Mouse (Mus musculus) embryonic facial prominence, embryonic 15.5 days (tissue): Measurements from ENCODE around the gene Olfr1291-ps1. TPM values are rescaled to one million over a fixed set of nuclear protein-coding genes. Genes with fewer than 3 reads are reported as not detected.

Experiments used
- ATAC-seq: fragments of 200-750 bp; cut with Nextera tagmentation; 2 replicates; pipeline ENCODE4 v1.8.0; 2017; ENCODE audit warnings: low read depth, moderate TSS enrichment; ENCODE audit not compliant: insufficient number of reproducible peaks, low FRiP score, low TSS enrichment
- H3K27ac ChIP-seq: fragments of 300-500 bp; sonication (generic); replicated peaks from 2 replicates; pipeline ENCODE4 v1.5.1; 2015; ENCODE audit warnings: mild to moderate bottlenecking, inconsistent platforms
- H3K27me3 ChIP-seq: fragments of 300-500 bp; sonication (generic); 2 replicates; pipeline ENCODE4 v1.6.1; 2015; ENCODE audit warnings: inconsistent platforms
- H3K36me3 ChIP-seq: fragments of 300-500 bp; sonication (generic); 2 replicates; pipeline ENCODE4 v1.6.1; 2015; ENCODE audit warnings: mild to moderate bottlenecking, inconsistent platforms
- H3K4me1 ChIP-seq: fragments of 300-500 bp; sonication (generic); 2 replicates; pipeline ENCODE4 v1.6.1; 2015; ENCODE audit warnings: inconsistent platforms
- H3K4me2 ChIP-seq: fragments of 300-500 bp; sonication (generic); replicated peaks from 2 replicates; pipeline ENCODE4 v1.6.1; 2015; ENCODE audit warnings: mild to moderate bottlenecking, inconsistent platforms
- H3K4me3 ChIP-seq: fragments of 300-500 bp; sonication (generic); replicated peaks from 2 replicates; pipeline ENCODE4 v1.5.1; 2015; ENCODE audit warnings: mild to moderate bottlenecking, inconsistent platforms
- H3K9ac ChIP-seq: fragments of 300-500 bp; sonication (generic); 2 replicates; pipeline ENCODE4 v1.6.1; 2015; ENCODE audit warnings: inconsistent platforms
- H3K9me3 ChIP-seq: fragments of 300-500 bp; sonication (generic); replicated peaks from 2 replicates; pipeline ENCODE4 v1.6.1; 2016; ENCODE audit warnings: inconsistent platforms
- WGBS: fragments of 180-500 bp; shearing (Covaris S2); methylation state at CpG from one replicate; pipeline ENCODE4 v1.1.7; 2015; 5-methylcytosine and 5-hydroxymethylcytosine counted together
- polyA plus RNA-seq: library from polyadenylated mRNA; unstranded; fragments of >200 nt; fragmentation: Nextera tagmentation; extraction: Ambion mirVana; gene quantifications from 2 replicates; pipeline ENCODE4 v1.2.1, GENCODE M21; 2015

The Olfr1291-ps1 gene
- 0.04 TPM in 1 of 2 replicates, not detected in the other for polyA plus RNA-seq

DNA sequence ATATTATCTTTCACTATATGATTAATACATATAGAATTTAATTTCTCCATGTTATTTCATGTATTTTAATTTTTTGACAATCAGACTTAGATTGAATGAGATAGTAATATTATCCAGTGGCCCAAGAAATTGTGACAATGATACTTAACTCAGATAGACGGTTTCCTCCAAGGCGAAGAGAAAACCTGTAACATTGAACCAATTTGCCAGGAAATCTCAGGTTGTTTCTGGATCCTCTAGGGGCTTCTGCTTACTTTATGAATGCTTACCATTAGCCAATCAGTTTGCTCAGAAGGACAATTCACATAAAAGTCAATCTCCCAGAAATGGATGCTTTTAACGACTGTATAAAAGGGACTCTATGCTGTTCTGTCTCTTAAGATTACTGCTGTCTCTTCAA lies at the start of gene Olfr1291-ps1:
Gene Olfr1291-ps1 (plus strand): TSS at position 301 of the 400 bp plus-strand sequence.
- no peaks in the 10 kb centered on the region for H3K36me3 ChIP-seq
- H3K4me3 ChIP-seq = no peak within 1 kb of the TSS
- H3K27ac ChIP-seq = no peak within 1 kb of the TSS
- WGBS = 83% methylated on average over 3 of the region's 3 CpGs
- no peaks in the 10 kb centered on the region for H3K27me3 ChIP-seq
- H3K9me3 ChIP-seq = no peaks in the 10 kb centered on the region
- no peak within 1 kb of the TSS for H3K9ac ChIP-seq
- no peak for ATAC-seq
- H3K4me2 ChIP-seq = no peak within 1 kb of the TSS
- H3K4me1 ChIP-seq = no peaks in the 10 kb centered on the region

DNA sequence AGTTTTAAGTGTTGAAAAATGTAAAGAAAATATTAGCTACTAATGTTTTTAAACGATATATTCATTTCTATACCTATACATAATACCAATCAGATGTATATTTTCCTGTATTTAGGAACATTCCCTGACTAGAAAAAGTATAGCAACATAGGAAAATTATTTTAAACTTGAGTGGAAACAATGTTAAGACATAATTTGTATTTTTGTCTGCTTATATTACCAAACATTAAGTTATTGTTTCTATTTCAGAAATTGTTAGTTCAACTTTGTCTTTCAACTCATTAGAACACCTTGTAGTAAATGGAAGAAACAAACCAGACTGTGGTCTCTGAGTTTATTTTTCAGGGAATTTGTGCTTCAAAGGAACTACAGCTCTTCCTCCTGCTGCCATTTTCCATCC lies 48.1 kb upstream of the Olfr1291-ps1 start, which contains the start of gene Olfr1287:
Gene Olfr1287 (plus strand): TSS at position 301 of the 400 bp plus-strand sequence.
- Histone ChIP-seq H3K4me2 (no peak within 1 kb of the TSS), H3K4me1 (no peaks in the 10 kb centered on the region), H3K27ac (no peak within 1 kb of the TSS), H3K9me3 (no peaks in the 10 kb centered on the region), H3K9ac (no peak within 1 kb of the TSS), H3K36me3 (no peaks in the 10 kb centered on the region), H3K4me3 (no peak within 1 kb of the TSS), H3K27me3 (no peaks in the 10 kb centered on the region)
- 78% methylated on average over 1 of the region's 1 CpGs for WGBS
- ATAC-seq = no peak

DNA sequence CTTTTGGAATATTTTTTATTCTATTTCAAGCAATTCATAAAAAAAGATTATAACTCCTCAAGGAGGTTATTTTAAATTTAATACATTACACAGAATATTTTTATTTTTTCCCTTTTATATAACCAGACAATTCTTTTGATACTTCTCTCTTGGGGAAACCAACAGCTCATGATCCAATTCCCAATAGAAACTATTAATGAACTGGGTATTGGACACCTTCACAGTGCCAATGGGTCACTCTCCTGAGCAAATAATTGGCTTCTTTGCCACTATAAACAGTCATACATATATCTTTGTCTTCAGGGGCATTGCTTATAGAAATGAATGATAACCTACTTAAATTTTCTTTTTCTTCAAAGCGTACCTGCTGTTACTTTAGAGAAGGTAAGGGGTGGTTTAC lies 23.2 kb upstream of the Olfr1291-ps1 start, which contains the start of gene Olfr1288:
Gene Olfr1288 (plus strand): TSS at position 301 of the 400 bp plus-strand sequence.
- whole genome bisulfite sequencing = 89% methylated on average over 1 of the region's 1 CpGs

DNA sequence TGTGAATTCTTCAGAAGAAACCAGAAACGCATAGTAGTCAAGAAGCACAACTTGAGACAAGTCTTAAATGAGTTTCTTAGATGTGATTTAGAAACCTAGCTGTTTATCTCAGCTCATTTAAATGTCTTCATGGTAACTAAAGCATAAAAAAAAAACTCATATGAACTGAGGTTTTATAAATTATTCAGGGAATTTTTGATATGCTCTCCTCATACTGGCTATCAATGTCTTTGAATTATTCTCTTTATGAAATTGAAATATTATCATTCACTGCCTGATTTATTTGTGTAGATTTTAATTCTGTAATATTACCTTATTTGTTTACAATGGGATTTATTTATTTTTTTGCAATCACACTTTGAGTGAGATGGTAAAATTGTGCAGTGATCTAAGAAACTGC lies 16.5 kb upstream of the Olfr1291-ps1 start, which contains the start of gene Olfr1289:
Gene Olfr1289 (plus strand): TSS at position 301 of the 400 bp plus-strand sequence.
- Histone ChIP-seq H3K4me2 (no peak within 1 kb of the TSS), H3K27ac (no peak within 1 kb of the TSS), H3K36me3 (no peaks in the 10 kb centered on the region), H3K4me3 (no peak within 1 kb of the TSS), H3K9ac (no peak within 1 kb of the TSS), H3K27me3 (no peaks in the 10 kb centered on the region), H3K4me1 (no peaks in the 10 kb centered on the region), H3K9me3 (no peaks in the 10 kb centered on the region)
- WGBS = 69% methylated on average over 1 of the region's 1 CpGs
- no peak for ATAC-seq

More for the DNA sequence above, 23.2 kb upstream of the Olfr1291-ps1 start, which contains the start of gene Olfr1288:
- no peaks in the 10 kb centered on the region for H3K4me1 ChIP-seq
- H3K27ac ChIP-seq = no peak within 1 kb of the TSS
- H3K9ac ChIP-seq = no peak within 1 kb of the TSS
- no peaks in the 10 kb centered on the region for H3K9me3 ChIP-seq
- no peaks in the 10 kb centered on the region for H3K36me3 ChIP-seq
- no peak for ATAC-seq
- no peak within 1 kb of the TSS for H3K4me3 ChIP-seq
- no peaks in the 10 kb centered on the region for H3K27me3 ChIP-seq
- H3K4me2 ChIP-seq = no peak within 1 kb of the TSS

DNA sequence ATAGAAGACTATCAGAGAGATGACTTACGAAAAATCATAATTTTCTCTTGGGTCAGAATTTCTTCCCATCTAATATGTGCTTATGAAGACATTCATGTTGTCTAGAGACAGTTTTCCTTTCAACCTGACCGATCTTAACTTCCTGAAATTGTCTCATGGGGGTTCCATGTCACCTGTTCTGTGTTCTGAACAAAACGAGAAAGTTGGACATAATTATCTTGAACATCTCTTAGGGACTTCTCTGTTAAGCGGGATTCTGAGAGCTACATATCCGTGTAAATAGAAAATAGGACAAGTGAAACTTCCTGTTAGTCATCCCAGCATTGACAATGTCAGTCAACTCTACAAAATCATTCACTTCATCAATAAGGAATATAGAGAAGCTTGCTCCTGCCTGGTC lies 3.3 kb upstream of the Olfr1291-ps1 start, which contains the start of gene Olfr1290:
Gene Olfr1290 (minus strand): TSS at position 101 of the 400 bp plus-strand sequence.
- H3K9ac ChIP-seq = no peak within 1 kb of the TSS
- H3K27ac ChIP-seq = no peak within 1 kb of the TSS
- ATAC-seq = no peak
- no peak within 1 kb of the TSS for H3K4me2 ChIP-seq
- no peak within 1 kb of the TSS for H3K4me3 ChIP-seq
- 75% methylated on average over 5 of the region's 5 CpGs for WGBS
- no peaks in the 10 kb centered on the region for H3K36me3 ChIP-seq
- H3K27me3 ChIP-seq = no peaks in the 10 kb centered on the region
- H3K9me3 ChIP-seq = no peaks in the 10 kb centered on the region
- H3K4me1 ChIP-seq = no peaks in the 10 kb centered on the region

DNA sequence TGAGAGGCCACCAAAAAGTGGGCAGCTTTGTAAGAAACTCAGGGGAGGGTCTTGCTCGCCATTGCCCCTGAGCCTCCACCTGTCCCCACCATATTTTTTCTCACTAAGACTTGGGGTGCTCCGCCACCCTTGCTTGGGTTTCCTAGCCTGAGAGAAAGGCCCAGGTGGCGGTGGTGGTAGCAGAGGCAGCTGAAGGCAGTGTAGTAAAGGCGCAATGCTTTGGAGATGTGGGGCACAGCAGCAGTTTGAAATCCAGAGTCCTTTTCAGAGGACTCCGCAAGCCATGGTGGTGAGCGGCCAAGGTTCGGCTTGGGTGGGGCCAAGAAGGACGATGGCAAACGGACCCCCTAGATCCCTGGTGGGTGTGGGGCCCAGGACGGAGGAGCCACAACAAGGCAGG lies 20.5 kb downstream of the Olfr1291-ps1 start:
- H3K9ac ChIP-seq = no peak overlapping the region
- WGBS = 86% methylated on average over 10 of the region's 10 CpGs
- H3K4me2 ChIP-seq = no peak overlapping the region
- H3K36me3 ChIP-seq = no peaks in the 10 kb centered on the region
- H3K27me3 ChIP-seq = no peaks in the 10 kb centered on the region
- H3K27ac ChIP-seq = no peak overlapping the region
- H3K4me1 ChIP-seq = no peaks in the 10 kb centered on the region
- no peaks in the 10 kb centered on the region for H3K9me3 ChIP-seq
- H3K4me3 ChIP-seq = no peak overlapping the region
- ATAC-seq = no peak

DNA sequence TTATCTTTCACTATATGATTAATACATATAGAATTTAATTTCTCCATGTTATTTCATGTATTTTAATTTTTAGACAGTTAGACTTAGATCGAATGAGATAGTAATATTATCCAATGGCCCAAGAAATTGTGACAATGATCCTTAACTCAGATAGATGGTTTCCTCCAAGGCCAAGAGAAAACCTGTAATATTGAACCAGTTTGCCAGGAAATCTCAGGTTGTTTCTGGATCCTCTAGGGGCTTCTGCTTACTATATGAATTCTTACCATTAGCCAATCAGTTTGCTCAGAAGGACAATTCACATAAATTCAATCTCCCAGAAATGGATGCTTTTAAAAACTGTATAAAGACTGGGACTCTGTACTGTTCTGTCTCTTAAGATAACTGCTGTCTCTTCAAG lies 27.9 kb downstream of the Olfr1291-ps1 start, which contains the start of gene Olfr1293-ps:
Gene Olfr1293-ps (plus strand): TSS at position 301 of the 400 bp plus-strand sequence.
- Histone ChIP-seq H3K36me3 (no peaks in the 10 kb centered on the region), H3K4me2 (no peak within 1 kb of the TSS), H3K4me3 (no peak within 1 kb of the TSS), H3K4me1 (no peaks in the 10 kb centered on the region), H3K27me3 (no peaks in the 10 kb centered on the region), H3K9me3 (no peaks in the 10 kb centered on the region), H3K27ac (no peak within 1 kb of the TSS), H3K9ac (no peak within 1 kb of the TSS)
- no peak for ATAC-seq
- WGBS = 76% methylated on average over 1 of the region's 1 CpGs

DNA sequence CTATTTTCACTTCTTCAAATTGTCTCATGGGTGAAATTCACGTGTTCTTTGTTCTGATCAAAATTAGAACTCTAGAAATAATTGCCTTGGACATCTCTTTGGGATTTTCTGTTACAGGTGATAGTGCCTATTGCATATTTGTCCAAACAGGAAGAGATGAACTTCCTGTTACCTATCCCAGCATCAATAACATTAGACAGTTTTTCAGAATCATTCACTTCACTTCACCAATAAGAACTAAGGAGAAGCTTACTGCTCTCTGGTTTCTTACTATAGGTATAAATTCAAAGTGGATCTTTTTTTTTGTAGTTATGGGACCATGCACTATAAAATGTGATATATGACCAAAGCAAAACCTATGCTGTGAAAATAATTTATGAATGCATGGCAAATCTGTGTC lies 43.2 kb downstream of the Olfr1291-ps1 start, which contains the start of gene Olfr1294:
Gene Olfr1294 (minus strand): TSS at position 101 of the 400 bp plus-strand sequence.
- H3K4me2 ChIP-seq = no peak within 1 kb of the TSS
- no peaks in the 10 kb centered on the region for H3K4me1 ChIP-seq
- no peak for ATAC-seq
- no peak within 1 kb of the TSS for H3K4me3 ChIP-seq
- no peaks in the 10 kb centered on the region for H3K9me3 ChIP-seq
- no peak within 1 kb of the TSS for H3K27ac ChIP-seq
- H3K9ac ChIP-seq = no peak within 1 kb of the TSS
- 42% methylated on average over 1 of the region's 1 CpGs for WGBS
- no peaks in the 10 kb centered on the region for H3K36me3 ChIP-seq
- no peaks in the 10 kb centered on the region for H3K27me3 ChIP-seq

Other genes with a start within 250 kb of the Olfr1291-ps1 start
- not detected in 2 replicates for gene Olfr1276, start 242.7 kb upstream of the Olfr1291-ps1 start, polyA plus RNA-seq
- gene Olfr1277, start 223.1 kb upstream of the Olfr1291-ps1 start, polyA plus RNA-seq = not detected in 2 replicates
- gene Olfr1278, start 207.0 kb upstream of the Olfr1291-ps1 start, polyA plus RNA-seq = not detected in 2 replicates
- gene Olfr1279, start 196.5 kb upstream of the Olfr1291-ps1 start, polyA plus RNA-seq = not detected in 2 replicates
- not detected in 2 replicates for gene Olfr1280, start 183.2 kb upstream of the Olfr1291-ps1 start, polyA plus RNA-seq
- gene Olfr1281, start 170.7 kb upstream of the Olfr1291-ps1 start, polyA plus RNA-seq = not detected in 2 replicates
- not detected in 2 replicates for gene Olfr1282, start 161.1 kb upstream of the Olfr1291-ps1 start, polyA plus RNA-seq
- gene Olfr1283, start 130.4 kb upstream of the Olfr1291-ps1 start, polyA plus RNA-seq = not detected in 2 replicates
- not detected in 2 replicates for gene Olfr1284, start 121.7 kb upstream of the Olfr1291-ps1 start, polyA plus RNA-seq
- gene Olfr1286, start 74.1 kb upstream of the Olfr1291-ps1 start, polyA plus RNA-seq = not detected in 2 replicates
- gene Olfr1287, start 48.0 kb upstream of the Olfr1291-ps1 start, polyA plus RNA-seq = not detected in 2 replicates
- gene Olfr1288, start 23.1 kb upstream of the Olfr1291-ps1 start, polyA plus RNA-seq = not detected in 2 replicates
- gene Olfr1289, start 16.4 kb upstream of the Olfr1291-ps1 start, polyA plus RNA-seq = not detected in 2 replicates
- not detected in 2 replicates for gene Olfr1290, start 3.4 kb upstream of the Olfr1291-ps1 start, polyA plus RNA-seq
- gene Olfr1293-ps, start 28.0 kb downstream of the Olfr1291-ps1 start, polyA plus RNA-seq = not detected in 2 replicates
- gene Olfr1294, start 43.1 kb downstream of the Olfr1291-ps1 start, polyA plus RNA-seq = not detected in 2 replicates
- gene Olfr1295, start 72.5 kb downstream of the Olfr1291-ps1 start, polyA plus RNA-seq = not detected in 2 replicates
- 0.12 TPM in 1 of 2 replicates, not detected in the other for gene Olfr1297, start 129.3 kb downstream of the Olfr1291-ps1 start, polyA plus RNA-seq
- not detected in 2 replicates for gene Olfr1298, start 152.0 kb downstream of the Olfr1291-ps1 start, polyA plus RNA-seq
- gene Olfr1299, start 164.2 kb downstream of the Olfr1291-ps1 start, polyA plus RNA-seq = not detected in 2 replicates